Mouse (Mus musculus) neural tube, embryonic 10.5 days (tissue): ENCODE results near the gene Kcnj6.

Experiments used
- DNase-seq: peaks from one replicate; pipeline ENCODE4 v3.0.0-alpha.2; 2017; ENCODE audit warnings: low spot score; ENCODE audit errors: extremely low spot score

The Kcnj6 gene

GRCm38 (mm10) chr16:94720476-94721153 lies 276.9 kb downstream of the Kcnj6 start:
- DNase-seq = no peak

GRCm38 (mm10) chr16:94719488-94719887 lies 278.0 kb downstream of the Kcnj6 start:
- DNase-seq = no peak

- no peak for DNase-seq
Observed at GRCm38 (mm10) chr16:94718919-94719318, 278.6 kb downstream of the Kcnj6 start.

GRCm38 (mm10) chr16:94717051-94717450 lies 280.4 kb downstream of the Kcnj6 start:
- no peak for DNase-seq

- peak; percentile 49 for DNase-seq
Observed at GRCm38 (mm10) chr16:94714483-94714882, 283.0 kb downstream of the Kcnj6 start.

- DNase-seq = peak; percentile 81
Observed at GRCm38 (mm10) chr16:94713480-94714094, 283.9 kb downstream of the Kcnj6 start.

- no peak for DNase-seq
Observed at GRCm38 (mm10) chr16:94701971-94702370, 295.5 kb downstream of the Kcnj6 start.

GRCm38 (mm10) chr16:94701141-94701540 lies 296.4 kb downstream of the Kcnj6 start:
- DNase-seq = no peak
